Mouse (Mus musculus) brown adipose tissue, adult 24 weeks (tissue): ENCODE measurements around the gene Zfp629. TPM values are rescaled to one million over a fixed set of nuclear protein-coding genes. Genes with fewer than 3 reads are reported as not detected.

Experiments
- H3K27ac ChIP-seq: fragments of 200-500 bp; replicated peaks from 2 replicates; pipeline ENCODE4 v1.5.1; 2012; ENCODE audit warnings: low read depth, mild to moderate bottlenecking, low read length
- H3K4me1 ChIP-seq: fragments of 200-500 bp; 2 replicates; pipeline ENCODE4 v1.6.1; 2012; ENCODE audit warnings: low read length, mixed read lengths; ENCODE audit not compliant: control insufficient read depth, insufficient read depth, insufficient read length
- H3K4me3 ChIP-seq: fragments of 200-500 bp; 2 replicates; pipeline ENCODE4 v1.5.1; 2012; ENCODE audit warnings: low read depth, mild to moderate bottlenecking, low read length, moderate library complexity; ENCODE audit not compliant: insufficient read depth
- polyA plus RNA-seq: library from polyadenylated mRNA; stranded (reverse); fragments of >200 nt; gene quantifications from 2 replicates; pipeline ENCODE4 v1.2.4, GENCODE M21; 2012; ENCODE audit not compliant: missing spikeins, insufficient read depth, insufficient read length

Gene Zfp629
- polyA plus RNA-seq, 1 experiment: 7.5 TPM

DNA sequence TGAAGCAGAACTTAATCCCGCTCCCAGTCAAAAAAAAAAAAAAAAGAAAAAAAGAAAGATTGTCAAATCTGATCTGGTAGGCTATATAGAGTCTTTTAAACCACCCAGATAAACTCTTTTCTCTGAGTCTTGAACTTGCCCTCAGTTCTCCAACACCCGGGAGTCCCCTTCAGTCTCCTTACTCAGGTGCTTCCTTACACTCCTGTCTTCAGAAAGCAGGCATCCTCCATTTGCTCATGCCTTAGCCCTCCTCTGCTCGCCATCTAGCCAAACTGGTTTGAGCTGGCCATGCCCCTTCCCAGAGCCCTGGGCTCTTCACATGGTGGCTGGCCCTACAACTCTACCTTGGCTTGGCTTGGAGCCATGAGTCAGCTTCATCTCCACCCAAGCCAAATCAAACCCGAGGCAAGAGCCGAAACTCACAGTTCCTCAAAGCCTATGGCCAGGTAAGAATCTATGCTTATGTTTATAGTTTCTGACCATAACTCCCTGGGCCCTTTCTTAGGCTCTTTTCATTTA lies 54.2 kb downstream of the Zfp629 start, which contains the start of gene Tmem265:
Gene Tmem265 (plus strand): TSS at position 51 of the 519 bp plus-strand sequence.
- no peak within 1 kb of the TSS for H3K4me3 ChIP-seq
- peaks cover 3% of the 10 kb centered on the region for H3K4me1 ChIP-seq
- H3K27ac ChIP-seq: no peak within 1 kb of the TSS

DNA sequence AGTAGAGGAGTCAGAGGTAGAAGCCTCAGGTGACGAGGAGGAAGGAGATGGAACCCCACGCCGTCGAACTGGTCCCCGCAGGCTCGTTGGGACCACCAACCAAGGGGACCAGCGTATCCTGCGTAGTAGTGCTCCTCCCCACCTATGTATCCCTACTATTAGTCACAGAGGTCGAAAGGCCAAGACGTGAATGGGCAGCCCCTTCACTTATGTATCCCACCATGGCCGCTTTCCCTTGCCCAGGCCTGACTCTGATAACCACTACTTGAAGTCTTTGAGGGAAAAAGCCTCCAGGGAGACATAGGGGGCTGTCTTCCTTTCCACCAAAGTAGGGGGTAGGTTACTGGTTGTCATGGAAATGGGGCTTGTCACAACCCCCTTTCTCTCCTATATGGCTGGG lies 55.0 kb downstream of the Zfp629 start:
- H3K27ac ChIP-seq: no peak overlapping the region
- peaks cover 3% of the 10 kb centered on the region for H3K4me1 ChIP-seq
- no peak overlapping the region for H3K4me3 ChIP-seq

Other genes with a start within 250 kb of the Zfp629 start
- gene Zfp747, start 239.7 kb downstream of the Zfp629 start, polyA plus RNA-seq: 1.5 and 1.8 TPM in 2 replicates
- gene 9130019O22Rik, start 228.6 kb downstream of the Zfp629 start, polyA plus RNA-seq: 1.0 and 1.4 TPM in 2 replicates
- gene E430018J23Rik, start 222.2 kb downstream of the Zfp629 start, polyA plus RNA-seq: 3.4 and 3.6 TPM in 2 replicates
- gene Zfp764, start 209.0 kb downstream of the Zfp629 start, polyA plus RNA-seq: 1.6 and 2.6 TPM in 2 replicates
- gene Zfp688, start 193.7 kb downstream of the Zfp629 start, polyA plus RNA-seq: 4.1 and 6.6 TPM in 2 replicates
- gene Zfp689, start 166.6 kb downstream of the Zfp629 start, polyA plus RNA-seq: 0.40 and 1.3 TPM in 2 replicates
- gene Prr14, start 156.2 kb downstream of the Zfp629 start, polyA plus RNA-seq: 26.0 and 27.1 TPM in 2 replicates
- 16.5 and 18.2 TPM in 2 replicates for gene Fbrs, start 136.6 kb downstream of the Zfp629 start, polyA plus RNA-seq
- 21.6 and 24.7 TPM in 2 replicates for gene Srcap, start 103.8 kb downstream of the Zfp629 start, polyA plus RNA-seq
- 0.28 and 3.4 TPM in 2 replicates for gene Gm42715, start 96.2 kb downstream of the Zfp629 start, polyA plus RNA-seq
- 2.0 TPM in 1 of 2 replicates, not detected in the other for gene Tmem265, start 54.4 kb downstream of the Zfp629 start, polyA plus RNA-seq
- 15.9 and 17.1 TPM in 2 replicates for gene Phkg2, start 42.5 kb downstream of the Zfp629 start, polyA plus RNA-seq
- gene Ccdc189, start 27.2 kb downstream of the Zfp629 start, polyA plus RNA-seq: 4.5 and 6.0 TPM in 2 replicates
- gene Rnf40, start 27.0 kb downstream of the Zfp629 start, polyA plus RNA-seq: 14.7 and 19.4 TPM in 2 replicates
- gene Bcl7c, start 93.1 kb upstream of the Zfp629 start, polyA plus RNA-seq: 15.7 and 17.4 TPM in 2 replicates
- 7.3 and 10.5 TPM in 2 replicates for gene Ctf1, start 96.9 kb upstream of the Zfp629 start, polyA plus RNA-seq
- gene Ctf2, start 116.4 kb upstream of the Zfp629 start, polyA plus RNA-seq: not detected in 2 replicates
- gene Fbxl19, start 128.7 kb upstream of the Zfp629 start, polyA plus RNA-seq: 2.7 and 3.2 TPM in 2 replicates
- 16.8 and 23.1 TPM in 2 replicates for gene Orai3, start 154.0 kb upstream of the Zfp629 start, polyA plus RNA-seq
- 11.7 and 13.6 TPM in 2 replicates for gene Setd1a, start 160.9 kb upstream of the Zfp629 start, polyA plus RNA-seq
- gene Gm49388, start 169.8 kb upstream of the Zfp629 start, polyA plus RNA-seq: 0.54 TPM in 1 of 2 replicates, not detected in the other
- 39.6 and 47.1 TPM in 2 replicates for gene Hsd3b7, start 184.8 kb upstream of the Zfp629 start, polyA plus RNA-seq
- gene Stx4a, start 208.5 kb upstream of the Zfp629 start, polyA plus RNA-seq: 89.1 and 91.8 TPM in 2 replicates
- 4.8 and 8.4 TPM in 2 replicates for gene Stx1b, start 208.8 kb upstream of the Zfp629 start, polyA plus RNA-seq